Mouse (Mus musculus): ENCODE measurements around the gene Cend1. TPM values are rescaled to one million over a fixed set of nuclear protein-coding genes. Genes with fewer than 3 reads are reported as not detected.

The Cend1 gene
- polyA plus RNA-seq, 1 experiment from 2014 or later, result 2.8 TPM

GRCm38 (mm10) chr7:141431434-141432185, 2.3 kb upstream of the Cend1 start:
- DNase-seq (ENCODE audit: low spot score) (no peak), ATAC-seq (ENCODE audit: low read depth) (no peak)
- Histone ChIP-seq H3K27ac (replicated peaks; ENCODE audit: low read depth, low read length) (no peak overlapping the region), H3K4me1 (ENCODE audit: control insufficient read depth, insufficient read depth, low read length) (peaks cover 21% of the 10 kb centered on the region; the same call in 1 of the 2 replicates), H3K36me3 (ENCODE audit: control insufficient read depth, insufficient read depth, low read length) (peaks cover 36% of the 10 kb centered on the region), H3K27me3 (replicated peaks; ENCODE audit: control insufficient read depth, insufficient read depth, low read length) (no peaks in the 10 kb centered on the region), H3K4me2 (ENCODE audit: low read depth, low read length) (no peak overlapping the region), H3K4me3 (ENCODE audit: low read depth, low read length) (no peak overlapping the region), H3K9ac (ENCODE audit: low read depth, low read length) (no peak overlapping the region), H3K9me3 (ENCODE audit: control insufficient read depth, low read length) (no peaks in the 10 kb centered on the region)
- WGBS, result 92% methylated on average over 16 of the region's 19 CpGs

- Histone ChIP-seq H3K36me3 (ENCODE audit: control insufficient read depth, insufficient read depth, low read length) (peaks cover 36% of the 10 kb centered on the region), H3K4me1 (ENCODE audit: control insufficient read depth, insufficient read depth, low read length) (peaks cover 14% of the 10 kb centered on the region; the same call in 1 of the 2 replicates), H3K4me2 (ENCODE audit: low read depth, low read length) (no peak overlapping the region), H3K27ac (replicated peaks; ENCODE audit: low read depth, low read length) (no peak overlapping the region), H3K27me3 (replicated peaks; ENCODE audit: control insufficient read depth, insufficient read depth, low read length) (no peaks in the 10 kb centered on the region), H3K4me3 (ENCODE audit: low read depth, low read length) (no peak overlapping the region), H3K9ac (ENCODE audit: low read depth, low read length) (no peak overlapping the region), H3K9me3 (ENCODE audit: control insufficient read depth, low read length) (no peaks in the 10 kb centered on the region)
- ATAC-seq (ENCODE audit: low read depth) (no peak), DNase-seq (ENCODE audit: low spot score) (no peak)
- 97% methylated on average over 9 of the region's 9 CpGs for WGBS
These were observed 1.4 kb upstream of the Cend1 start for GRCm38 (mm10) chr7:141430585-141431240.

GRCm38 (mm10) chr7:141429840-141430584, 721 bp upstream of the Cend1 start:
- H3K27ac ChIP-seq (replicated peaks; ENCODE audit: low read depth, low read length), result no peak overlapping the region
- no peak overlapping the region for H3K9ac ChIP-seq (ENCODE audit: low read depth, low read length)
- H3K9me3 ChIP-seq (ENCODE audit: control insufficient read depth, low read length), result no peaks in the 10 kb centered on the region
- H3K4me3 ChIP-seq (ENCODE audit: low read depth, low read length), result no peak overlapping the region
- H3K36me3 ChIP-seq (ENCODE audit: control insufficient read depth, insufficient read depth, low read length), result peaks cover 36% of the 10 kb centered on the region
- ATAC-seq (ENCODE audit: low read depth), result no peak
- H3K27me3 ChIP-seq (replicated peaks; ENCODE audit: control insufficient read depth, insufficient read depth, low read length), result no peaks in the 10 kb centered on the region
- DNase-seq (ENCODE audit: low spot score), result no peak
- H3K4me1 ChIP-seq (ENCODE audit: control insufficient read depth, insufficient read depth, low read length), result peaks cover 10% of the 10 kb centered on the region; the same call in 1 of the 2 replicates
- H3K4me2 ChIP-seq (ENCODE audit: low read depth, low read length), result no peak overlapping the region
- WGBS, result 64% methylated on average over 9 of the region's 9 CpGs

- Histone ChIP-seq H3K36me3 (ENCODE audit: control insufficient read depth, insufficient read depth, low read length) (peaks cover 35% of the 10 kb centered on the region), H3K27me3 (replicated peaks; ENCODE audit: control insufficient read depth, insufficient read depth, low read length) (no peaks in the 10 kb centered on the region), H3K4me3 (ENCODE audit: low read depth, low read length) (peak overlapping the region; percentile 27), H3K9ac (ENCODE audit: low read depth, low read length) (no peak overlapping the region; the same call in 1 of the 2 replicates), H3K9me3 (ENCODE audit: control insufficient read depth, low read length) (no peaks in the 10 kb centered on the region), H3K4me2 (ENCODE audit: low read depth, low read length) (peak overlapping the region; percentile 47; the same call in 1 of the 2 replicates), H3K4me1 (ENCODE audit: control insufficient read depth, insufficient read depth, low read length) (peaks cover 4% of the 10 kb centered on the region; the same call in 1 of the 2 replicates), H3K27ac (replicated peaks; ENCODE audit: low read depth, low read length) (no peak overlapping the region)
- DNase-seq (ENCODE audit: low spot score) (no peak), ATAC-seq (ENCODE audit: low read depth) (no peak)
- WGBS, result 57% methylated on average over 5 of the region's 5 CpGs
These were observed 590 bp downstream of the Cend1 start for GRCm38 (mm10) chr7:141428701-141429100.

- Histone ChIP-seq H3K4me3 (ENCODE audit: low read depth, low read length) (no peak overlapping the region), H3K9me3 (ENCODE audit: control insufficient read depth, low read length) (no peaks in the 10 kb centered on the region), H3K36me3 (ENCODE audit: control insufficient read depth, insufficient read depth, low read length) (peaks cover 20% of the 10 kb centered on the region), H3K27me3 (replicated peaks; ENCODE audit: control insufficient read depth, insufficient read depth, low read length) (no peaks in the 10 kb centered on the region), H3K4me2 (ENCODE audit: low read depth, low read length) (no peak overlapping the region), H3K4me1 (ENCODE audit: control insufficient read depth, insufficient read depth, low read length) (peaks cover 4% of the 10 kb centered on the region; the same call in 1 of the 2 replicates), H3K9ac (ENCODE audit: low read depth, low read length) (no peak overlapping the region), H3K27ac (replicated peaks; ENCODE audit: low read depth, low read length) (no peak overlapping the region)
- ATAC-seq (ENCODE audit: low read depth), result no peak
- no peak for DNase-seq (ENCODE audit: low spot score)
- WGBS, result 78% methylated on average over 12 of the region's 12 CpGs
These were observed 2.2 kb downstream of the Cend1 start for GRCm38 (mm10) chr7:141426948-141427730.

- ATAC-seq (ENCODE audit: low read depth), result no peak
- Histone ChIP-seq H3K36me3 (ENCODE audit: control insufficient read depth, insufficient read depth, low read length) (no peaks in the 10 kb centered on the region), H3K4me1 (ENCODE audit: control insufficient read depth, insufficient read depth, low read length) (no peaks in the 10 kb centered on the region), H3K9ac (ENCODE audit: low read depth, low read length) (no peak overlapping the region), H3K9me3 (ENCODE audit: control insufficient read depth, low read length) (no peaks in the 10 kb centered on the region), H3K4me2 (ENCODE audit: low read depth, low read length) (no peak overlapping the region), H3K27ac (replicated peaks; ENCODE audit: low read depth, low read length) (no peak overlapping the region), H3K27me3 (replicated peaks; ENCODE audit: control insufficient read depth, insufficient read depth, low read length) (no peaks in the 10 kb centered on the region), H3K4me3 (ENCODE audit: low read depth, low read length) (no peak overlapping the region)
- WGBS, result 60% methylated on average over 4 of the region's 4 CpGs
- DNase-seq (ENCODE audit: low spot score), result no peak
These were observed 5.5 kb downstream of the Cend1 start for GRCm38 (mm10) chr7:141423811-141424210.

GRCm38 (mm10) chr7:141420030-141420702, 9.1 kb downstream of the Cend1 start:
- DNase-seq (ENCODE audit: low spot score), result no peak
- Histone ChIP-seq H3K9me3 (ENCODE audit: control insufficient read depth, low read length) (no peaks in the 10 kb centered on the region), H3K27me3 (replicated peaks; ENCODE audit: control insufficient read depth, insufficient read depth, low read length) (no peaks in the 10 kb centered on the region), H3K4me1 (ENCODE audit: control insufficient read depth, insufficient read depth, low read length) (no peaks in the 10 kb centered on the region), H3K4me3 (ENCODE audit: low read depth, low read length) (no peak overlapping the region), H3K9ac (ENCODE audit: low read depth, low read length) (no peak overlapping the region), H3K36me3 (ENCODE audit: control insufficient read depth, insufficient read depth, low read length) (no peaks in the 10 kb centered on the region), H3K27ac (replicated peaks; ENCODE audit: low read depth, low read length) (no peak overlapping the region), H3K4me2 (ENCODE audit: low read depth, low read length) (no peak overlapping the region)
- WGBS, result 83% methylated on average over 9 of the region's 9 CpGs
- no peak for ATAC-seq (ENCODE audit: low read depth)
